Mouse (Mus musculus): ENCODE data around the gene Lix1.

Gene Lix1

GRCm38 (mm10) chr17:17499278-17499677 is 96.8 kb downstream of the Lix1 start:
- no peak for DNase-seq

GRCm38 (mm10) chr17:17506677-17507076 is 104.2 kb downstream of the Lix1 start:
- no peak for DNase-seq
